Mouse (Mus musculus) embryo, embryonic 9.5 days (tissue): ENCODE data around the gene Ctnnal1.
"Not testable (repeated sequence)": the region's sequence is repeated elsewhere in the genome, so short reads cannot be mapped to it uniquely, and the experiment has no call there.

Experiments
- DNase-seq: peaks from one replicate; pipeline ENCODE4 v3.0.0-alpha.2; 2017; ENCODE audit errors: extremely low spot score

Gene Ctnnal1

DNA sequence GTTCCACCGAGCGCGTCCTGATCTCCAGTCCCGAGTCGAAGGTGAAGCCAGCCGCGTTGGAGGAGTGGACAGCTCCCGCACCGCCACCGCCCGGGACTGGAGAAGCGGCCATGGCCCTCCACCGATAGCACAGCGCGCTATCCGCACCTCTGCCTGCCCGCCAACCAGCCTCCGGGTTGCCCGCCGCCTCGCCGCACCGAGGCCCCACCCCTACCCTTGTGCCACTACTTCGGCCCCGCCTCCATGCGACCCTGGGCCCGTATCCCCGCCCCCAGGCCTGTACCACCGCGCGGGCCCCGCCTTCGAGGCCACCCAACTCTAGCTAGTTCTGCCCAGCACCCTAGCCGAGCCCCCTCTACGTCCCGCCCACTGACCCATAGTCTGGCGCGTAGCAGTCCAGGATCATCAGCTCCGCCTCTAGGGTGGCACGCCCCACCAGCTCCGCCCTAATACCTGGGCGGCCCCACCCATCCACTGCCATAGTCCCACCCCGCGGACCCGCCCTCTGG lies at the start of gene Ctnnal1:
Ctnnal1 (minus strand) TSS at position 186 of the 509 bp plus-strand sequence.
- peak; percentile 94 for DNase-seq

DNA sequence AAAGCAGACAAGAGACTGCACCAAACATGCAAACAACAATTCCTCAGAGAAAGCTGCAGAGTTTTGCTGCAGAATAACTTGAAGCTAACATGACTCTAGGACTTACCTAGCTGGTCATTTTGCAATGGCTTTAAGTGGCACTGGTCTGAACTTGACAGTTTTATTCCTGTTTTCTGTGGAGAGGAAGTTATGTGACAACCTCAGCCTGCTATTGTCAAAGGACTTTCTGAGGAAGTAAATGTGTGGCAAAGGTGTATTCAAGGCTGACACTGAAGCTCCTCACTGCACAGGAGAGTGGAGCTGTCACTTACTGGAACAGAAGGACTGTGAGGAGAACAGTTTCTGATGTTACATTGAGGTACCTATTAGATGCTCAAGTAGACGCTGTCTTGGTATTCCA lies 49.8 kb upstream of the Ctnnal1 start:
- no peak for DNase-seq

DNA sequence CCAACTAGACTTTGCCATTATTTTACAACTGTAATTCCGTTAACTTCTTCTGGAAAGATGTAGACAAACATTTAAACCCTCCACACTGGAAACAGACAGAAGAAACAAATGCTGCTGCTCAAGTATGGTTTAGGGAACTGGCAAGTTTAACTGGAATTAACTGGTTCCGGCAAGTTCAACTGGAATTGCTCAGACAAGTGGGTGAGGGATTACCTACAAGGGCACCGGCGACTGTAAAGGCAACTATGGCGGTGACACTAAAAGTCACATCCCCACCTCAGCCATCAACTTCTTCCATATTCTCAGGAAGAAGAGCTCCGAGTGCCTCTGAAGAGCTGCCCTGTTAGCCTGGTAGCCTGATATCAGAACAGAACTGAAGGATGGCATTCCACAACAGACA lies 49.4 kb upstream of the Ctnnal1 start:
- DNase-seq: no peak

DNA sequence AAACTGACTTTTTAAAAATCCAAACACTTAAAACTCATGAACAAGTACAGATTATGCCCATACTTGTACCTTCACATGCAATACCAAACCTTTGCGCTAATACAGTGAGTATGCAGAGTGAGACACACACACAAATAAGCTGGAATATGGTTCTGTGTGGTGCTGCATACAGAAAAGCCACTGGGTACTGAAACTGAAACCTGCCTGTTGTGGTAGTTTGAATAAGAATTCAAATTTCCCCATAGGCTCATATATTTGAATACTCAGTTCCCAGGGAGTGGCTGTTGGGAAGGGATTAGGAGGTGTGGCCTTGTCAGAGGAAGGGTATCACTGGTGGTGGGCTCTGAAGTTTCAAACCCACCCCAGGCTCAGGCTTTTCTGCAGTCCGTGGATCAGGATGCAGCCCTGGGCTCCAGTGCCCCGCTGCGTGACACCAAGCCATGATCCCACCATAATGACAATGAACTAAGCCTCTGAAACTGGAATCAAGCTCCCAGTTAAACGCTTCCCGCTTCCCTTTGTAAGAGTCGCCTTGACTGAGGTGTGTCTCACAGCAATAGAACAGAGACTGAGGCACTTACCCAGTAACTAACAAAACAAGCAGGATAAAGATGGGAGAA lies 47.5 kb upstream of the Ctnnal1 start:
- DNase-seq: no peak

DNA sequence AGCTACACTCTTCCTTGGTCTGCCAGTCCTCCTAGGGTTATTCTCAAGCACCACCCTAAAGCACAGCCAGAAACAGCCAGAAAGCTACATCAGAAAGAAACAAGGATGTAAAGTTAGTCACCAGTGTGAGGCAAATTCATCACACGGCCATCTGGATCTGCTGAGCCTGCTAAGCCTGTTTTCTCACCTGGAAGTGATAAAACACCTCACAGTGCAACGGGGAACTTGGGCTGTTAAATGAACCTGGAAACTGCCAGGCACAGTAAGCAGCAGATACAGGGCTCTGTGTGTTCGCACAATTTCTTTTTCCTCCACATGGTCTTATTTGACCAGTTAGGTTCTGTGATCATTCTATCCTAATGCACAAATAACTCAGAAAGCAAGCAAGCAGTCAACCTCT lies 44.6 kb upstream of the Ctnnal1 start:
- DNase-seq: no peak

DNA sequence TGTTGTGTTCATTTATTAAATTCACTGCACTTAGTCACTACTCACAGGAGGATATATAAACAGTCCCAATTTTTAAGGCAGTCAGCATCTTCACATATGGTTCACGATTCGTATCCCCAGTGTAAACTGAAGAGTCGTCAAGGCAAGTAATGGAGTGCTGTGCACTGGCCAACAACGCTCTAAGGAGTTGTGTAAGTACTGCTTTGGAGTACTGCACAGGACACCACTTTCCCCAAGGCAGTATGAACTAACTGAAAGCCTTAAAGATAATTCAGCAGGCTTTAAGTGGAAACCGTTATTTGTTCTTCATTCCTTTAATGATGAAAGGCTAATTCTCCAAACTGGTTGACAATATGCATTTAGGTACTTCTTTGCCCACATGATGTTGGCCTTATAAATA lies 42.7 kb upstream of the Ctnnal1 start:
- no peak for DNase-seq

DNA sequence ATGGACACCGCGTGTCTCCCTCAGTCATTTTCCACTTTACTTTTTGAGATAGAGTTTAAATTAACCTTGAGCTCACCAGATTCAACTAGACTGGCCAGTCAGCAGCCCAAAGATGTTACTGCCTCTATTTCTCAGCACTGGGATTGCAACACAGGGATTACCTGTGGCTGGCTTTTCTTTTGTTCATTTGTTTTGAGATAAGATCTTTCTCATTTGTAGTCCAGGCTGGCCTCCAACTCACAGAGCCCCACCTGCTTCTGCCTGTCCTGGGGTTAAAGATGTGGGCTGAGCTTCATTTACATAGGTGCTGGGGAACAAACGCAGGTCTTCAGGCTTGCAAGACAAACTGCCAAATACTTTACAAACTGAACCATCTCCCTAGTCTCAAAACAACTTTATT lies 41.9 kb upstream of the Ctnnal1 start:
- no peak for DNase-seq

DNA sequence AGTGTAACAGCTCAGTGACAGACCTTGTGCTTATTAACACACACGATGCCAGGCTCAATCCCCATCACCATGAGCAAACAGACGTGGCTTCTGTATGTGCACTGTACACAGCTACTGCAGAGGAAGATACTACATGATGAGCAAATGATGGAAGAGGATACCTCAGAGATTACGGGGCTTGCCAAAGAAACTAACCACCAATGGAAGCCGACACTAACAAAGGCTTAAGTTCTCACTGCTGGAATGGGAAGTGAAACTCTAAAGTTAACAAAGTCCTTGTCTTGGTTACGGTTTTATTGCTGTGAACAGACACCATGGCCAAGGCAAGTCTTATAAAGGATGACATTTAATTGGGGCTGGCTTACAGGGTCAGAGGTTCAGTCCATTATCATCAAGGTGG lies 40.5 kb upstream of the Ctnnal1 start:
- DNase-seq: no peak

DNA sequence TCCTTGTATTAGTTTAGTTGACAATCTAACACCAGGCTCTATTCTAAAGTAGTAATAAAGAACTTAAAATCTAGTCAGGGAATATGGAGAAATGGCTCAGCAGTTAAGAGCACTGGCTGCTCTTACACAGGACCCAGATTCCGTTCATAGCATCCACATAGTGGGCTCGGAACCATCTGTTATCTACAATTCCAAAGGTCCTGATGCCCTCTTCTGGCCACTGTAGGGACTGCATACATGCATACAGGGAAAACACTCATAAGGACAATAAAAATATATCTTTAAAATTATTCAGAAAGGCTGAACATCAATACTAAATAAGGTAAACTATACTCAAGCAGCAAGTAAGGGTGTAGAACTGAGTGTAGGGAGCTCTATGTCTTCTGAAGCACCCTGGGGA lies 36.7 kb upstream of the Ctnnal1 start:
- DNase-seq: no peak

DNA sequence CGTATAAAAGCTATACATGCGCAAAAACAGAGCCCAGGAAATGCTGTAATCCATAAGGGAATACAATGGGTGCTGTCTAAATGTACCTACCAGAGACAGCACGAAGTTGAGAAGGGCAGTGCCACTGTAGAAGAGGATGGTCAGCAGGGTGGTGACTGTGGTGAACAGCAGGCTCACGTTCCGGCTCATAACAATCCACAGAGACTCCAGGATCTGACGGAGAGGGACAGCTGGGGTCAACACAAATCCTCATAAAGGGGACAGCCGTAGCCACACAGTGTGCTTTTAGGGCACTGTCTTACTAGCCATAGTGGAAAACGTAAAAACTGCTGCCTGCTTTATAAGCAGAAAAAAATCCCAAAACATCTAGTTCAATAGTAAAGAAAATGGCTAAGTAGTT lies 34.2 kb upstream of the Ctnnal1 start:
- DNase-seq: no peak

DNA sequence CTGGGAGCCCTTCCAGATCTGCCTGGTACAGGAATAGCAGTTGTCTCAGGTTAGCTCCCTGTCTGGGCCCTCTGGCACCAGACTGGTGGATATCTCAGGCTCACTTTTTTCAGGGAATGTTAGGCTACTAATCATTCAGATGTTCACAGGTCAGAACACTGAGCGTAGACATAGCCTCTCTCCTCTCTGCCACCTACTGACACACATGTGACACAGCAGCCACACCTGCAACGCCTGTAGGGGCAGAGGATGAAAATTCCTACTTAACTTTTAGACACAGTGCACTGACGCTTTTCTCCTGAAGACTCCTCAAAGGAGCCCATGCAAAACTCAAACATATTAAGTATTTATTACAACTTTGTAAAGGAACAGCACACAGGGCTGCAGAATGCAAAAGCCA lies 32.5 kb upstream of the Ctnnal1 start:
- DNase-seq: no peak

DNA sequence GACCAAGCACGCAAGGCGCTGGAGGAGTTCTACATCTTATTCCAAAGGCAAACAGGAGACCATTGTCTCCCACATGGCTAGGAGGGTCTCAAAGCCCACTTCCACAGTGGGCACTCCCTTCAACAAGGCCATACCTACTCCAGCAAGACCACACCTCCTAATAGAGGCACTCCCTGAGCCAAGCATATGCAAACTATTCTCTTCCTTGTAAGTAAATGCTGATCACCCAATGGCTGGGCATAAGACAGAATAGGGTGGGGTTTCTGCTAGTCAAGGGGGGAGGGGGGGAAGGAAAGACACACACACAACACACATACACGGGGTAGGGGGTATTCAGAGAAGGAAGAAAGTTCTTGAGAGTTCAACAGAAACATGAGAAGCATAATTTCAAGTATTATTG lies 29.2 kb upstream of the Ctnnal1 start:
- no peak for DNase-seq

DNA sequence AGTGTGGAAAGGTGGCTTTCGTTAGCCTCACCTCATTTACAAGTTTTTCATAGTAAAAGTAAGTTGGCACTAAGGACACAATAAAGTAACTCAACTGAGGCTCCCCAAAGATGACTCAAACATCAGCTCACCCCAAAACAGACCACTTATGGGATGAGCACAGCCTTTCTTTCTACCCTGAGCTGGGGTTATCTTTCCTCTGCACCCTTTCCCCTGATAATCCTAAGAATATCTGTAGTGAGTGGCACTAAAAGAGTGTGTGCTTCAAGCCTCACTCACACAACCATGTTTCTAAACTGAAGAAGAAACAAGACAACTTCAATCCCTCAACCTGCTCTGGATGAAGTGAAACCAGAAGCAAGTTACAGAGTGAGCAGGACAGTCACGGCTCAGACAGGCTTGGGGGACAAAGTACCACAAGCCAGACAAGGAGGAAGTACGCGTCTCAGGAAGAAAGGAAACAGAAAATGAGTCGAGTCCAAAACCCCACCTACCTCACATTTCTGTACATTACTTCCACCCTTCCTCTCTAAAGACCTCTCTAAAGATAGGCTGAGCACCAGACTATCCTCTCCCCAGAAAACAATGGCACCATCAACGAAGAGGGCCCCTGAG lies 27.6 kb upstream of the Ctnnal1 start:
- DNase-seq: no peak

DNA sequence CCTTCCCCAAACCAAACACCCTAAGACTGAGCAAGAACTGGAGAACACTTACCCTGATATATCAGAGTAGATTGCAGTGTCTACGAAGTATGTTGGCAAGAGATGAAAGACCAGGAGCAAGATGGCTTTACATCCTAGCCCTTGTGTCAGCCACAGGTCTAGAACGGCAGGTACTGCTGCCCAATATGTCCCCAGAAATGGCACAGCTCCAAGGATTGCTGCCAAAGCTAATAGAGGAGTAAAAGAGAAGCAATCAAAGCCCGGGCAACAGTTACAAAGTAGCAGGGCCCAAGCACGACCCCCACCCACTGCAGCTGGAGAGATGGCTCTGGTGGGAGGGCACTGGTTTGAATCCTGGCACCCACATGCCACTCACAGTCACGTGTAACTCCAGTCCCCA lies 23.5 kb upstream of the Ctnnal1 start:
- no peak for DNase-seq

DNA sequence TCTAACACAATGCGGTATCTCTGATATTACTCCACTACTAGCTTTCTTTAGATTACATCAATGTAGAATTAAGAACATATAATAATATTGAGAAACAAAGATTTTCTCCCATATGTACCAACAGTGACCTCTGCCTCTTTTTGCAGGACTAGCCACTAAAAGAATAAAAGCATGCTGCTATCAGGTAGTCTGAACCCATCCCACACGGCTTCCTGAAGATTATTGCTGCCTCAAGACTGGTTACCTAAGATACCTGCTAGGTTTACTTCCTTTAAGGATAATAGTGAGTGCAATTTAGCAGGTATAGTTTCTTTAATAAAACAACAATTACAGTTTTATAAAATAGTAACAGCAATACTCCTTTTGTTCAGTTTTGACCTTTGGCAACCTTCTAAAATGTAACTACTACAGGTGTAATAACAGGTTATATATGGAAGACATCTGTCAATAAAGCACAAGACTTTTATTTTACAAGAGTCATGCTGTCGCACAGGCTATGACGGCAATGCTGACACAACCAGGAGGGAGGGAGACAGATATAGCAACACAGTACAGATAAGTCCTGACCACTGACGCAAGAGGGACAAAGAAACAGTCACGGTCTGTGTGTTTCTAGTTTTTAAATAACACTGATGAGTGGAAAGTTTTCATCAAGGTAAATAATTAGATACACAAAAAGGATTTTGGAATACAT lies 21.4 kb upstream of the Ctnnal1 start:
- no peak for DNase-seq

DNA sequence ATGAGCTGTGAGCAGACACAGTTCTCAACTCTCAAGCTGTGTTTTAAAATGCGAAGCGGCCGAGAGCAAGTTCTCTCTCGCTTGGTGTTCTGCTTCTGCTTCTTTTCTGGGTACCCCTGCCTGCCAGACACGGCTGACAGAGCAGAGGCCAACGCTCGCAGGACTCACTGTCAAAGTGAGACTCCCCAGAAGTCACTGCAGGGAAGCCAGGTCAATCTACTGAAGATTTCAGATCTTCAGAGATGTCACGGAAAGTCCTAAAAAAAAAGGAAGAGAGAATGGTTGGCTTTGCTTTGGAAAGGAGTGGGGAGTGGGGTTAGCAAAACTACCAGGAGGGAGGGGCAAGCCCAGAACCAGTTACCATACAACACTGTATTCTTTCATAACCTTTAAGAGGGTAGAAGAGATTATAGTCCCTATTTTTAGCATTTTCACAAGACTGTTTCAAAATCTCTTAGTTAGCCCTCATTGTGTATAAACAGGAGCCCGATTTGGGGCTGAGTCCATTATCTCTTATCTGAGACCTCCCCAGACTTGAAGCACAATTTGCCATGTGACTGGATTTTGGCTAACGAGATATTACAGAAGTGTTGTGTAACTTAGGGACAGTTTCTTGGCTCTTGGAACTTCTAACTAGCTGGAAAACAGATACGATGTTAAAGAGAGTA lies 15.2 kb upstream of the Ctnnal1 start:
- no peak for DNase-seq

DNA sequence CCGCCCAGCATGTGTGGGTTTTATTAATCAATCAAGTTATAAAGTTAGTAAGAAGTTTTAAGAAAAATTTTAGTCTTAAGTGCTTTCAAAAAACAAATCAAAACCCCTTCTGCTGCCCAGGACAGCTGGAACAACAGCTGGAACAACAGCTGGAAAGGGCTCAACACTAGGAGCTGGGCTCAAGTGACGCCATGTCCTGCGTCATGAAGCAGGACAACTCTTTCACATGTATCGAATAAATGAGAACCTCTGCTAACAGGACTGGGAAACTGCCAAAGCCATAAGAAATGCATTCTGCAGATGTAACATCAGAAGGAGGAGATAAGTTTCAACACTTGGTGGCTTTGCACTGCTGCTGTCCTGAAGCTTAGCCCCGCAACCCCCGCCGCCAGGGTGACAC lies 14.0 kb upstream of the Ctnnal1 start:
- no peak for DNase-seq

DNA sequence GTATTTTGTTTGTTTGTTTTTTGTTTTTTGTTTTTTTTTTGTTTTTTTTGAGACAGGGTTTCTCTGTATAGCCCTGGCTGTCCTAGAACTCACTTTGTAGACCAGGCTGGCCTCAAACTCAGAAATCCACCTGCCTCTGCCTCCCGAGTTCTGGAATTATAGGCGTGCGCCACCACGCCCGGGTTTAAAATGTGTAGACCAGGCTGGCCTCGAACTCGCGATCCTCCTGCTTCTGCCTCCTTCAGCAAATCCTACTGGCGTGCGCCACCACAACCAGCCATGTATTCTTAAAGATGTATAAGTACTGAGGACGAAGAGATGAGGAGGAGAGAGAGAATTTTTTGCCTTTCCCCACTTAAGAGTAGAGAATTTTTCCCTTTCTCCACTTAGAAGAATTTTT lies 5.6 kb upstream of the Ctnnal1 start:
- not testable (repeated sequence) for DNase-seq

DNA sequence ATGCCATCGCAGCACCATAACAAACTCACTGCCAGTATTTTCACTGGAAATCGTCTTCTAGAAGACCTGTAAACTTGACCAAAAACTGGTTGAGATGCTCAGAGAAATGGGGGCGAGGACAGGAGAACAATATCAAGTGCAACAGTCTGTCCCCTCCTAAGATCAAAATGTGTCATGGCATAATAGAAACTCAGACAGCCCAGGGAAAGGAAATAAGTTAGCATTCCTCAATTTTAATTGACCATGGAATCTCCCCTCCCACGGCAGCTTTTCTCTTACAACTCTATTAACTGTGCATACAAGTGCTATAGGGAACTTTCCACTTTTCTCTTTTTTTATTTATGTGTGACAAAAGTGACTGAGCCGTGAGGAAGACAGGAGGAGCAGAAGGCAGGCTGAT lies 2.8 kb upstream of the Ctnnal1 start:
- DNase-seq: no peak

DNA sequence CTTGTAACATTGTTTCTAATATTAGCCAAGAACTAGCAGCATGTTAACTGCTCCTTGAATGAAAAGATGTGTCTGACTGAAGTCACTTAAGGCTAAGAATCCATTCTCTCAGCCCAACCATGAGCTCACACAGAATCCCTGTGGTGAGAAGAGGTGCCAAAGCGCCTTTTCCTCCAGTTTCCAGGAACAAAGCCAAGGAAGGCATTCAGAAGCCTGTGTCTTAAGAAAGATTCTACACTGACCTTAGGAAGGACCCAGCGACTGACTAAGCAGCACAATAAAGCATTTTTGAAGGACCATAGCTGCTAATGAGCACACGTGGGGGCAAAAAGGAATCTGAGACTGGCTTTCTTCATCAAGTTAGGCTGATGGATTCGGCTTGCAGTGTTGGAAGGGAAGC lies 983 bp upstream of the Ctnnal1 start:
- no peak for DNase-seq

DNA sequence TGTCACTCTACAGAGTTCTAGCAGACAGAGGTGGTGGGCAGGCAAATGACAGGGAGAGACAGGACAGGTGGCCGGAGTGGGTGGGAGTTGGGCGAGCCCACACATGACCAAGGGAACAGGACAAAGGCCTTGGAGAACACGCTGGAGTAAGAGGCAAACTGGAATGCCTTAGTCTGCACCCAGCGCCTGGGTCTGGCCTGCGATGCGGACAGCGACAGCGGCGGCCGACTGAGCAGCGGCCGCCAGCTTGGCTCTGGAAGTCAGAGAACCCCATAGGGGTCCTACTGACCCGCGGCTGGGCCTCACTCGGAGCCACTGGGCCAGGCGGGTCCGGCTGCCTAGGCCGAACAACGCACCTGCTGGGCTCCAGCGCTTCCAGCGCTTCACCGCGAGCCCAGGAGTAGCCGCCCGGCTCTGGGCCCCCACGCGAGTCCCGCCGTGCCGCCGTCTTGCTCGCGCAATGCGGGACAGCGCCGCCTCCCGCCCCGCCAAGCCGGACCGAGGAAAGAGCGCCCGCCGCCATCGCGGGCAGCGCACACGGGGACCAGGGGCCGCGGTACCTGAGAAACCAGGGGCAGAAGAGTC lies 479 bp downstream of the Ctnnal1 start:
- peak; percentile 58 for DNase-seq

DNA sequence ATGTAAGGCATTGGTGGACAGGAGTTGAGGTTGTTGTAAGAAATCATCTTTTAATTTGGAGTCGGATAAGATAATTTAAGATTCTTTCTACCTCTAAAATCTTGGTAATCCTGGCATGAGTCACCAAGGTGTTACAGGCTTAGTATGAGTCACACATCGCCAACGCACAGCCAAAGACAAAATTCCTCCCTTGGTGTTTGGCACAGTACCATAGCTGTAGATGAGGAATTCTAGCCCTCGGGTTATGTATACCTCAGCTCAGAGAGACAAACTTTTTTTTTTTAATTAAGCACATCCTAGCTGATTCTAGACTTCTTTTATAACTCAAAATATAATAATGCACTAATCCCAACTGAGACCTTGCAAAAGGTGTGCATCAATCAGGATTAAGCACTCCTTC lies 972 bp downstream of the Ctnnal1 start:
- DNase-seq: no peak
